Mouse (Mus musculus) E14TG2a.4 (cell line): Measurements from ENCODE around the gene Syngr1.

Source experiments
- CTCF ChIP-seq: conservative IDR thresholded peaks from 2 replicates; pipeline ENCODE4 v1.5.1; 2014; ENCODE audit warnings: low read length
- NANOG ChIP-seq: IDR thresholded peaks from 2 replicates; pipeline ENCODE4 v1.6.1; 2014; ENCODE audit warnings: borderline replicate concordance, low read length, mixed read lengths

DNA sequence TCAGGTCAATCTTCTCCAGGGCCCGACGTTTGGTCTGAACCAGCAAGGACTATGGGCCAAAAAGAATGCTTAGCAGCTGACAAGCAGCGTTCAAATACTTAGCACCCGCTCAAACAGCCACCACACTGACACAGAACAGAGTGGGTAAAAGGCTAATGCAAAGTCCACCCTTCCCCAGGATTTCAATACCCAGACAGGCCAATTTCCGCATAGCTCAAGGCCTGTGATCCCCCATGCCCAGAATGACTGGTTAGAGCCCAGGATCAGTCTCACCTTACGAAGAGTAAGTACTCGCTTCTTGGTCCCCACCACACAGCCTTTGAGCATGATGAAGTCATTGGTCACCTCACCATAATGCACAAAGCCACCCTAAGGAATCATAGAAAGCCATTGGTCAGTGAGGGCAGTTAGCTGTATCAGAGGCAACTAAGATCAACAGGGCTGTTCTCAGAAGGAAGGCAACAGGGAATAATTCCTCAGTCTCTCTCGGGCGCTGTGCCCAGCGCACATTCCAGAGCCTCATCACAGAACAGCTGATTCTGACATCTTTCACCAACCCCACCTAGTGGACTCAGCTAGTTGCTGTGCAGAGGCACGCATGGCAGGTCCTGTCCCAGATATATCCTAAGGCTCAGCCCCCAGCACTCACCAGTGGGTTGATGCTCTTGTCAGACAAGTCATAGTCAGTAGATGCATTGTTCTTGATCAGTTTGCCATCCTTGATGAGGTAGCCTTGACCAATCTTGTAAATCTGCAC lies 12.9 kb upstream of the Syngr1 start:
- TF ChIP-seq CTCF (no peak), NANOG (no peak)
